Mouse (Mus musculus) c-Kit-positive CD71-negative TER-119-negative erythroid progenitor cells, embryonic 14.5 days (primary cell): ENCODE results near the gene Jag1.

ENCODE experiments used
- DNase-seq: peaks from one replicate; pipeline ENCODE4 v3.0.0-alpha.2; 2013; ENCODE audit warnings: low read depth

Gene Jag1

DNA sequence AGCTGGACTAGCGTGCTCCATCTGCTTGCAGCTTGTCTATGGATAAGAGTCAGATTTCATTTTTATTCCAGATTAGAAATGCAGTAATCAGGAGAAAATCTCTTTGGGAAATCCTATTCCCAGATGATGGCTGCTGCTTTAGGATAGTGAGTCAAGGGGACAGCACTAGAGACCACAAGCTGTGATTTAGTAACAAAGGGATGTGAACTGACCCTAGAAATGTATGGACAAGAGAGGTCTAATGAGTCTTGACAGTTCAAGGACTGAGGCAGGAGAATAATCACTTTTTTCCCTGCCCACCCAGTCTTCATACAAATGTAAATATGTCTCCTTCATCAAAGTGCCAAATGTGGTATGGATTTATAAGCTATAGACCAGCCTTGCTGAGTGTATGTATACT is 52.6 kb downstream of the Jag1 start:
- DNase-seq: no peak

DNA sequence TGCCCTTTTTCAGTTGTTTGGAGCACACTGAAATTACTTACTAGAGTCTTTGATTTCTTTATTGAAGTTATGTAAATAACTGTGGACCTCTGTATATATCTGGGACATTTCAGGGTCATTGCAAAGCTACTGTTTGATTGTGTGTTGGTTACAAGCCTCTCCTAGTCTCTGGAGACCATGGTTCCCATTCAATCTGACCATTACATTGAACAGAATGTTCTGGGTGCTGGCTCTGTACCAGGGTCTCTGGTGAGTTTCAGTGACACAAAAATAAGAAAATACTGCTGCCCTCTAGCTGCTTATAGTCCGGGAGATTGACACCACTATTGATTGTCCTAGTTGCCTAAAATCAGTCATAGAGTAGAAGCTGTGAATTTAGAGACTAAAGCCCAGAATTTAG is 66.5 kb downstream of the Jag1 start:
- no peak for DNase-seq

DNA sequence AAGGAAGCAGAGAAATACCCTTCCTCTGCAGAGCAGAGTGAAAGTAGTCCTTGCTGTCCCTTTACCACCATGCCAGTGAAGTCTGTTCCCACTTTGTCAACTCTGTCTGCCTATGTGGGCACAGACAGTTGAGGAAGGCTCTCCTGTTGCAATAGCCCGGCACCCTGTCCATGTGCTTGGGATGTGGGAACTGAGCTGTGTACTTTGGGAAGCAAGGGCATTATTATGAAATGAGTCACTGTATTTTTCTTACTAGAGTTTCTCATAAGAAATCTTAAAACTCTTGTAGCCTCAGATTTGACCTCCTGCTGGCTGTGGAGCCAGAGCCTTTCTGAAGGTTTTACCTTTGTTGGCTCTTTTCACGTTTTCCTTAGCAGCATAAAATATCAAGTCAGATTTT is 67.1 kb downstream of the Jag1 start:
- no peak for DNase-seq

DNA sequence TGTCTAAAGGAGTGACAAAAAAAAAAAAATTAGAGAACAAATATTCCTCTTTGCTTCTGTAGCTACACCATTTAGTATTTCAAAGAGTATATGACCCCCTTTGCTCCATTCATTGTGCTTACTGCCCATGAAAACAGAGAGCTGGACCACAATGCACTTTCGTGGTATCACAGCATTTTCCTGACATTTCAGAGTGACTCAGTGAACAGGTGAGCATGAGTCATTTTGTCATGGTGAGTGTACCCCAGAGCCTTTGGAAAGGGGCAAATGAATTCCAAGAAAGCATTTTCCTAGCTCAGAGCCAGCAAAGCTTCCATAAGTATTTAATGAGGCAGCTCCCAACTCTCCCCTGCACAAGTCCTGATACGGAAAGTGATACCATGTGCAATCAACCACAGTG is 72.3 kb downstream of the Jag1 start:
- no peak for DNase-seq
